Mouse (Mus musculus): ENCODE results near the gene G3bp2. TPM values are rescaled to one million over a fixed set of nuclear protein-coding genes. Genes with fewer than 3 reads are reported as not detected.

Gene G3bp2
- polyA plus RNA-seq, 1 experiment from 2014 or later = 289 TPM

GRCm38 (mm10) chr5:92110818-92111355, 27.4 kb upstream of the G3bp2 start:
- H3K4me3 ChIP-seq (ENCODE audit: low read depth, low read length) = no peak overlapping the region
- H3K9ac ChIP-seq (replicated peaks; ENCODE audit: low read length) = no peak overlapping the region
- no peaks in the 10 kb centered on the region for H3K9me3 ChIP-seq (replicated peaks; ENCODE audit: control insufficient read depth, low read length)
- H3K4me1 ChIP-seq (ENCODE audit: control insufficient read depth, insufficient read depth, low read length) = no peaks in the 10 kb centered on the region; the same call in 1 of the 2 replicates
- WGBS = 92% methylated on average over 5 of the region's 5 CpGs
- H3K27ac ChIP-seq (replicated peaks; ENCODE audit: low read depth, low read length) = no peak overlapping the region
- H3K27me3 ChIP-seq (ENCODE audit: control insufficient read depth, insufficient read depth, low read length) = no peaks in the 10 kb centered on the region
- H3K4me2 ChIP-seq (ENCODE audit: low read depth, low read length) = no peak overlapping the region
- DNase-seq (ENCODE audit: low spot score) = no peak
- no peaks in the 10 kb centered on the region for H3K36me3 ChIP-seq (replicated peaks; ENCODE audit: control insufficient read depth, insufficient read depth, low read depth, low read length)
- ATAC-seq (replicated peaks; ENCODE audit: insufficient number of reproducible peaks, low FRiP score, low TSS enrichment, low read depth) = no peak

GRCm38 (mm10) chr5:92107282-92107681, 23.8 kb upstream of the G3bp2 start:
- no peak overlapping the region for H3K9ac ChIP-seq (replicated peaks; ENCODE audit: low read length)
- H3K36me3 ChIP-seq (replicated peaks; ENCODE audit: control insufficient read depth, insufficient read depth, low read depth, low read length) = no peaks in the 10 kb centered on the region
- H3K4me1 ChIP-seq (ENCODE audit: control insufficient read depth, insufficient read depth, low read length) = no peaks in the 10 kb centered on the region
- ATAC-seq (replicated peaks; ENCODE audit: insufficient number of reproducible peaks, low FRiP score, low TSS enrichment, low read depth) (no peak), DNase-seq (ENCODE audit: low spot score) (no peak)
- H3K9me3 ChIP-seq (replicated peaks; ENCODE audit: control insufficient read depth, low read length) = no peaks in the 10 kb centered on the region
- 94% methylated on average over 4 of the region's 4 CpGs for WGBS
- no peak overlapping the region for H3K4me2 ChIP-seq (ENCODE audit: low read depth, low read length)
- H3K4me3 ChIP-seq (ENCODE audit: low read depth, low read length) = no peak overlapping the region
- H3K27me3 ChIP-seq (ENCODE audit: control insufficient read depth, insufficient read depth, low read length) = no peaks in the 10 kb centered on the region
- H3K27ac ChIP-seq (replicated peaks; ENCODE audit: low read depth, low read length) = no peak overlapping the region

DNA sequence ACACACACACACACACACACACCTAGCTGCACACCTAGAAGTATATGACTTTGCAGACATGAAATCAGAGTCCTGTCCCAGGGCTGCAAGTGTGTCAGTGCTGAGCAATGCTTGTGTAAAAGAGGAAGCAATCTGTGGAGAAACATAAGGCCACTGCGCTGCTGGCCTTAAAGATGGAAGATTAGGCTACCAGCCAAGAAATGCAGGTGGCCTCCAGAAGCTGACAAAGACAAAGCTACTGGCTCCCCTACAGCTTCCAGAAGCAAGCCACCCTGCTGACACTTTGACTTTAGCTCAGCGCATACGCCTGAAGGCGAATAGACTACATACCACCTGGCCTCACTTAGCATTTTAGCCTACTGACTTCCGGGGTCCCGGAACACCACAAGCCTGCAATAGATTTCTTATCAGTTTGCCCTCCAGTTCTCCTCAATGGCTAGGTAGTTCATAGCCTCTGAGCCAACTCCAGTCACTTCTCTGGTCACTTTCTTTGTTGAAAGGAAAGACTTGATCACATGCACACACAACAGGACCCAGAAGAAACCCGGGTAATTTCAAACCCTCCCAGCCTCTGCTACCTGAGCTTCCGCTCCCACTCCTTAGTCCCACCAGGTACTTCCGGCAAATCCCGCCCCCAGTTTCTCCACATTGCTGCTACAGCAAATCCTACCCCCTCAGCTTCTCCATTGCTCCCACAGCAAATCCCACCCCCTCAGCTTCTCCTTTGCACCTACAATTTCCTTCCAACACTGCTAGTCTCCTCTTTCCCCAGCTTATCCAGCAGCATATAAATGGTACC, 23.0 kb upstream of the G3bp2 start:
- Histone ChIP-seq H3K9me3 (replicated peaks; ENCODE audit: control insufficient read depth, low read length) (no peaks in the 10 kb centered on the region), H3K36me3 (replicated peaks; ENCODE audit: control insufficient read depth, insufficient read depth, low read depth, low read length) (no peaks in the 10 kb centered on the region), H3K9ac (replicated peaks; ENCODE audit: low read length) (no peak overlapping the region), H3K27me3 (ENCODE audit: control insufficient read depth, insufficient read depth, low read length) (no peaks in the 10 kb centered on the region), H3K4me2 (ENCODE audit: low read depth, low read length) (no peak overlapping the region), H3K27ac (replicated peaks; ENCODE audit: low read depth, low read length) (no peak overlapping the region), H3K4me3 (ENCODE audit: low read depth, low read length) (no peak overlapping the region), H3K4me1 (ENCODE audit: control insufficient read depth, insufficient read depth, low read length) (no peaks in the 10 kb centered on the region)
- ATAC-seq (replicated peaks; ENCODE audit: insufficient number of reproducible peaks, low FRiP score, low TSS enrichment, low read depth) = no peak
- WGBS = 43% methylated on average over 10 of the region's 10 CpGs
- no peak for DNase-seq (ENCODE audit: low spot score)

- H3K4me3 ChIP-seq (ENCODE audit: low read depth, low read length) = no peak overlapping the region
- ATAC-seq (replicated peaks; ENCODE audit: insufficient number of reproducible peaks, low FRiP score, low TSS enrichment, low read depth) (no peak), DNase-seq (ENCODE audit: low spot score) (no peak)
- H3K4me2 ChIP-seq (ENCODE audit: low read depth, low read length) = no peak overlapping the region
- H3K27ac ChIP-seq (replicated peaks; ENCODE audit: low read depth, low read length) = no peak overlapping the region
- H3K36me3 ChIP-seq (replicated peaks; ENCODE audit: control insufficient read depth, insufficient read depth, low read depth, low read length) = no peaks in the 10 kb centered on the region
- no peaks in the 10 kb centered on the region for H3K27me3 ChIP-seq (ENCODE audit: control insufficient read depth, insufficient read depth, low read length)
- H3K9me3 ChIP-seq (replicated peaks; ENCODE audit: control insufficient read depth, low read length) = no peaks in the 10 kb centered on the region
- 72% methylated on average over 13 of the region's 13 CpGs for WGBS
- no peak overlapping the region for H3K9ac ChIP-seq (replicated peaks; ENCODE audit: low read length)
- no peaks in the 10 kb centered on the region for H3K4me1 ChIP-seq (ENCODE audit: control insufficient read depth, insufficient read depth, low read length)
Measured at GRCm38 (mm10) chr5:92103816-92104415, 20.4 kb upstream of the G3bp2 start.

DNA sequence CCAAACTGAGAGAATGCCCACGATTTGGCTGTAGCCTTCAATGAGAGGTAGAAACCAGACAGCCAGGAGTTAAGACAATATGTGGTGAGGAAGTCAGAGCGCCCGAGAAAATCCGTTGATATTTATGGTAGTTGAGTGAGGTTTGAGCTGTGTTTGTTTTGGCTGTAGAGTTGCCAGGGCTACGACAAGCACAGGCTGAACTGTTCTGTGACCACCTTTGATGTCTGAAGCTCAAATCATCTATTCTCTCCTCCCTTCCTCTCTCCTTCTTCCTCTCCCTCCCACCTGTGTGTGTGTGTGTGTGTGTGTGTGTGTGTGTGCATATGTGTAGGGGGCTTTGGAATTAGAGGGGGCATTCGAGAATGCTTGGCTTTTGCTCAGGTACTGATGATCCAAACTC, 19.5 kb upstream of the G3bp2 start:
- Histone ChIP-seq H3K4me1 (ENCODE audit: control insufficient read depth, insufficient read depth, low read length) (no peaks in the 10 kb centered on the region), H3K9me3 (replicated peaks; ENCODE audit: control insufficient read depth, low read length) (no peaks in the 10 kb centered on the region), H3K4me3 (ENCODE audit: low read depth, low read length) (no peak overlapping the region), H3K9ac (replicated peaks; ENCODE audit: low read length) (no peak overlapping the region), H3K27me3 (ENCODE audit: control insufficient read depth, insufficient read depth, low read length) (no peaks in the 10 kb centered on the region), H3K36me3 (replicated peaks; ENCODE audit: control insufficient read depth, insufficient read depth, low read depth, low read length) (no peaks in the 10 kb centered on the region), H3K27ac (replicated peaks; ENCODE audit: low read depth, low read length) (no peak overlapping the region), H3K4me2 (ENCODE audit: low read depth, low read length) (no peak overlapping the region)
- ATAC-seq (replicated peaks; ENCODE audit: insufficient number of reproducible peaks, low FRiP score, low TSS enrichment, low read depth) (no peak), DNase-seq (ENCODE audit: low spot score) (no peak)
- 71% methylated on average over 6 of the region's 6 CpGs for WGBS

- H3K36me3 ChIP-seq (replicated peaks; ENCODE audit: control insufficient read depth, insufficient read depth, low read depth, low read length) = no peaks in the 10 kb centered on the region
- no peaks in the 10 kb centered on the region for H3K4me1 ChIP-seq (ENCODE audit: control insufficient read depth, insufficient read depth, low read length)
- H3K4me3 ChIP-seq (ENCODE audit: low read depth, low read length) = no peak overlapping the region
- H3K4me2 ChIP-seq (ENCODE audit: low read depth, low read length) = no peak overlapping the region
- H3K27me3 ChIP-seq (ENCODE audit: control insufficient read depth, insufficient read depth, low read length) = no peaks in the 10 kb centered on the region
- no peak overlapping the region for H3K9ac ChIP-seq (replicated peaks; ENCODE audit: low read length)
- WGBS = 89% methylated on average over 8 of the region's 8 CpGs
- DNase-seq (ENCODE audit: low spot score) (no peak), ATAC-seq (replicated peaks; ENCODE audit: insufficient number of reproducible peaks, low FRiP score, low TSS enrichment, low read depth) (no peak)
- H3K27ac ChIP-seq (replicated peaks; ENCODE audit: low read depth, low read length) = no peak overlapping the region
- H3K9me3 ChIP-seq (replicated peaks; ENCODE audit: control insufficient read depth, low read length) = no peaks in the 10 kb centered on the region
Measured at GRCm38 (mm10) chr5:92101601-92102000, 18.1 kb upstream of the G3bp2 start.

DNA sequence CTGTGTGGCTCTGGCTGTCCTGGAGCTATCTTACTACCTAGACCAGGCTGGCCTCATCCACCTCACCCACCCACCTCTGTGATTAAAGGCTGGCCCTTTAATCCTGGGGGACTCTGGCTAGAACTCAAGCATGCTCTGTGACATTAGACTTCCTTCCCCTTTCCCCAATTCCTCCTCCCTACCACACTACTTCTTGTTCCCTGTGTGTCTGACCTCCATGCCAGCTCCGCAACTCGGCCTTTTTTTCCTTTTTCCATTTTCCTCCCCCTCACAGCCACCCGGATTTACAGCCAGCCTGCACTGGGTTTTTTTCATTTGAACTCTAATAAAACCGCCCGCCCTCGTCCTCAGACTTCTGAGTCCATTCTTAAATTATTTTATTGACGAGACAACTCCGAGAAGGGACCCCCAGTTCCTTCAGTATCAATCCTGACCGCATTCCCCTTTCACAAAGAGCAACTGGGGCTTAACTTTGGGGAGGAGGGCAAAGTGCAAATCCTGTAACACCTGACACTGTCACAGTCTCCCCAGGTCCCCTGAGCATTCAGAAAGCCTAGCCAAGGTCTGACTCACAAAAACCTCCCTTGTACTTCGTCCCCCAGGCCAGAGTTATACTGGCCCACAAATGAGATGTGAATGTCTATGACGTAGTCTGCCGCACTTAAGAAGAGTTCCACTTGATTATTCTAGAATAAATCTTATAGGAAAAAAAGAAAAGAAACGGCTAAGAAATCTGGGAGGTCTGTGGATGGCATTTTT, 15.0 kb upstream of the G3bp2 start:
- Histone ChIP-seq H3K4me1 (ENCODE audit: control insufficient read depth, insufficient read depth, low read length) (no peaks in the 10 kb centered on the region), H3K9me3 (replicated peaks; ENCODE audit: control insufficient read depth, low read length) (no peaks in the 10 kb centered on the region), H3K27ac (replicated peaks; ENCODE audit: low read depth, low read length) (no peak overlapping the region), H3K4me2 (ENCODE audit: low read depth, low read length) (no peak overlapping the region), H3K36me3 (replicated peaks; ENCODE audit: control insufficient read depth, insufficient read depth, low read depth, low read length) (no peaks in the 10 kb centered on the region), H3K4me3 (ENCODE audit: low read depth, low read length) (no peak overlapping the region), H3K27me3 (ENCODE audit: control insufficient read depth, insufficient read depth, low read length) (no peaks in the 10 kb centered on the region), H3K9ac (replicated peaks; ENCODE audit: low read length) (no peak overlapping the region)
- WGBS = 57% methylated on average over 13 of the region's 13 CpGs
- no peak for ATAC-seq (replicated peaks; ENCODE audit: insufficient number of reproducible peaks, low FRiP score, low TSS enrichment, low read depth)
- no peak for DNase-seq (ENCODE audit: low spot score)

DNA sequence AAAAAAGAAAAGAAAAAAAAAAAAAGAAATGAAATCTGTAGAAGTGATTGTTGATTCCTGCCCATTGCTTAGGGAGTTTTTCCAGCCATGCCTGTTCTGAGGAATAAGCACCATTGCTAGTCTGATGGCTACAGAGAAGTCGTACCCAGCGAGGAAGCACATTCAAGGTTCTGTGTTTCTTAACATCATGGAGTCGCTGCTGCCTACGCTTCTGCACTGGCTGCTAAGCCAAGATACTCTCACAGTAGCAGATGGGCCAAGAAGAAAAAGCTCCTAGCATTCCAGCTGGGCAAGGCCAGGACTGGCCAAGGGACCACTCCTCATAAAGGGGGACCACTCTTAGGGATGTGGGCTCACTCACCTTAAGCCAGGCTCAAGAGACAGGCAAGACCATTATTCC, 14.3 kb upstream of the G3bp2 start:
- Histone ChIP-seq H3K4me2 (ENCODE audit: low read depth, low read length) (no peak overlapping the region), H3K27me3 (ENCODE audit: control insufficient read depth, insufficient read depth, low read length) (no peaks in the 10 kb centered on the region), H3K9ac (replicated peaks; ENCODE audit: low read length) (no peak overlapping the region), H3K4me3 (ENCODE audit: low read depth, low read length) (no peak overlapping the region), H3K27ac (replicated peaks; ENCODE audit: low read depth, low read length) (no peak overlapping the region), H3K4me1 (ENCODE audit: control insufficient read depth, insufficient read depth, low read length) (no peaks in the 10 kb centered on the region), H3K36me3 (replicated peaks; ENCODE audit: control insufficient read depth, insufficient read depth, low read depth, low read length) (no peaks in the 10 kb centered on the region), H3K9me3 (replicated peaks; ENCODE audit: control insufficient read depth, low read length) (no peaks in the 10 kb centered on the region)
- no peak for DNase-seq (ENCODE audit: low spot score)
- no peak for ATAC-seq (replicated peaks; ENCODE audit: insufficient number of reproducible peaks, low FRiP score, low TSS enrichment, low read depth)
- 94% methylated on average over 4 of the region's 4 CpGs for WGBS
